9 mouse cellular contexts compared by ENCODE assay signal in the genomic region with DNA sequence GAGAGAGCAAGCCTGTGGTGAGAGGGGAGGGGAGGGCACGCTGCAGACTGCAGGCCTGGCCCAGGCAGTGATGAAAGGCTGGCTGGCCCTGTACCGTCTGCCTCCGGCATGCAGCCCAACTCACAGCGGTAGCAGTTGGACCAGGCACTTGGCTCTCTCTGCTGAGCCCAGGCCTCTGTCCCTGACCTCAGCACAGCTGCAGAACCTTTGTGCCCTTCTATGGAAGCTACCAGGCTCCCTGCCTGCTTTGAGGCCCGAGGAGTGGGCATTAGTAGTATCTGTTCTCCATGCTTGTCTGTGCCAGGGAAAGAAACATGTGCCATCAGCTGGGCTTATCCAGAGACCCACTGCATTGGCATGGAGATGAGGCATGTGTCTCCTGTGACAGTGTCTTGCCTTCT.
A peak's percentile ranks its signal among the peaks of the same experiment; 100 is the strongest.
DNase-seq lines count a peak whose midpoint lies in the region; ATAC-seq lines count a peak whose summit lies in the region.
"Had no signal": no experiment of that assay in that cellular context is flagged by ENCODE, and none has a peak within 500 bp of the region (broad histone marks: within the 10 kb centered on the region; RNA-seq: fewer than 3 reads in every experiment).

No protein-coding gene starts in this region.

- H3K4me1 ChIP-seq in midbrain, embryonic 10.5 days: peaks cover 16% of the 10 kb centered on the region
- H3K4me1 ChIP-seq in midbrain, embryonic 11.5 days (ENCODE audit: control insufficient read depth, insufficient read depth, low read length): peaks cover 2% of the 10 kb centered on the region; the same call in 1 of the 2 replicates
- H3K4me1 ChIP-seq in liver, embryonic 12.5 days: no peaks in the 10 kb centered on the region

- no peak for DNase-seq in midbrain, embryonic 10.5 days (ENCODE audit: low spot score)
- no peak for DNase-seq in midbrain, embryonic 11.5 days (ENCODE audit: low spot score, missing footprints)
- peak; percentile 12 for DNase-seq in embryo, embryonic 11 days
- peak; percentile 48 to 68 for DNase-seq in heart, adult 18-20 months
- peak; percentile 54 to 72 for DNase-seq in layer of hippocampus, postnatal 36 days
- peak; percentile 32 for DNase-seq in right cerebral cortex, postnatal 14 days
- DNase-seq in spleen, postnatal 4 days (ENCODE audit: low spot score in 2 of 2): no peak

- no peak for ATAC-seq in midbrain, embryonic 11.5 days (ENCODE audit: low FRiP score)
- ATAC-seq in liver, embryonic 12.5 days: no peak

- WGBS in midbrain, embryonic 10.5 days: 36% methylated on average over 5 of the region's 5 CpGs
- 46% methylated on average over 3 of the region's 5 CpGs for WGBS in midbrain, embryonic 11.5 days
- WGBS in liver, embryonic 12.5 days (ENCODE audit: insufficient replicate concordance): 51% methylated on average over 5 of the region's 5 CpGs

- no peak overlapping the region for H3K4me2 ChIP-seq in midbrain, embryonic 11.5 days
- H3K4me2 ChIP-seq in liver, embryonic 12.5 days: no peak overlapping the region

- no peaks in the 10 kb centered on the region for H3K9me3 ChIP-seq in midbrain, embryonic 10.5 days (replicated peaks)
- H3K9me3 ChIP-seq in midbrain, embryonic 11.5 days (ENCODE audit: control insufficient read depth, low read length): no peaks in the 10 kb centered on the region
- H3K9me3 ChIP-seq in liver, embryonic 12.5 days (replicated peaks): no peaks in the 10 kb centered on the region

- no peak overlapping the region; the same call in 1 of the 2 replicates for H3K9ac ChIP-seq in midbrain, embryonic 11.5 days (ENCODE audit: low read length)
- no peak overlapping the region for H3K9ac ChIP-seq in liver, embryonic 12.5 days

- H3K27me3 ChIP-seq in midbrain, embryonic 10.5 days (ENCODE audit: low read depth, poor library complexity, severe bottlenecking): peaks cover 3% of the 10 kb centered on the region; the same call in 1 of the 2 replicates
- H3K27me3 ChIP-seq in midbrain, embryonic 11.5 days (ENCODE audit: control insufficient read depth, insufficient read depth, low read length): no peaks in the 10 kb centered on the region
- H3K27me3 ChIP-seq in liver, embryonic 12.5 days (replicated peaks): no peaks in the 10 kb centered on the region

- peak overlapping the region; percentile 74 for H3K27ac ChIP-seq in midbrain, embryonic 10.5 days (replicated peaks)
- H3K27ac ChIP-seq in midbrain, embryonic 11.5 days (ENCODE audit: low read depth, low read length): no peak overlapping the region
- no peak overlapping the region for H3K27ac ChIP-seq in liver, embryonic 12.5 days
- H3K27ac ChIP-seq: macrophage had no signal

- no peaks in the 10 kb centered on the region for H3K36me3 ChIP-seq in midbrain, embryonic 10.5 days
- H3K36me3 ChIP-seq in midbrain, embryonic 11.5 days (ENCODE audit: control insufficient read depth, insufficient read depth, low read length): no peaks in the 10 kb centered on the region
- no peaks in the 10 kb centered on the region for H3K36me3 ChIP-seq in liver, embryonic 12.5 days

- H3K4me3 ChIP-seq in midbrain, embryonic 10.5 days: no peak overlapping the region
- no peak overlapping the region for H3K4me3 ChIP-seq in midbrain, embryonic 11.5 days (ENCODE audit: low read depth, low read length)
- no peak overlapping the region for H3K4me3 ChIP-seq in liver, embryonic 12.5 days

Comparison
In these comparisons a context has a peak if more than half of its experiments do, and no peak if none do; other contexts are left out.
1. DNase-seq: peak in embryo, embryonic 11 days (single experiment), heart, adult 18-20 months (2 of 2), layer of hippocampus, postnatal 36 days (2 of 2) and right cerebral cortex, postnatal 14 days (single experiment); none in midbrain, embryonic 10.5 days (single experiment), midbrain, embryonic 11.5 days (single experiment) and spleen, postnatal 4 days (0 of 2).